Mouse (Mus musculus) lung, postnatal 4 days (tissue): ENCODE data around the gene Neurog2.

Experiments used
- DNase-seq, 2 experiments: peaks; one replicate each; pipeline ENCODE4 v3.0.0; 2021

Neurog2 gene

DNA sequence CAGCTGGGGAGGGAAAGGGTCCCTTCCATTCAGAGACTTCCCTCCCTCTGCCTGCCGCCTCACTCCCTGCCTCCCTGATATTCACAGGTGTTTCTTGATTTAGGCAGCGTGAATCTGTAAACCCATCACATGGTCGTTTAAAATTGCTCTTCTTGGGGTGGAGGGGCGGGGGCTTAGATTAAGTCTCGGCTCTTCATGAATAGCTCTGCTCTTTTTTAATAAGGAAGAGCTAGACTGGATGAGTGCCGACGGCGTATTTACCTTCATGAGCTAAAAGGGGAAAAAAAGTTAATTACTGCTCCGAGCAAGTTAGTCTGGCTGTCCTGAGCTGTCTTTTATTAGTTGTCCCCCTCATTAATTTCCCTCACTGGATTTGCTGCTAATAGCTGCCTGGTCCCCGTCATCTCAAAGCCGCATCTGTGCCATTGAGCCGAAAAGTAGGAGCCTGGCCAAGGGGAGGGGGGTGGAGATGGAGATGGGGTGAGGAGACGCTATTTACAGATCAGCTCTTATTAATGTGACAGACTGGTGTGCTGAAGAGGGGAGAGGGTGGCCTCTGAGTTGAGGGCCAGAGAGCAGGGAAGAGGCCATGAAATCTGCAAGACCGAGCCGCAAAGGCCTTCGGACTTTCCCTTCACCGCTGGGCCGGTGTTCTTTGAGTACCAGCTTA is 13.4 kb downstream of the Neurog2 start:
- no peak for DNase-seq

DNA sequence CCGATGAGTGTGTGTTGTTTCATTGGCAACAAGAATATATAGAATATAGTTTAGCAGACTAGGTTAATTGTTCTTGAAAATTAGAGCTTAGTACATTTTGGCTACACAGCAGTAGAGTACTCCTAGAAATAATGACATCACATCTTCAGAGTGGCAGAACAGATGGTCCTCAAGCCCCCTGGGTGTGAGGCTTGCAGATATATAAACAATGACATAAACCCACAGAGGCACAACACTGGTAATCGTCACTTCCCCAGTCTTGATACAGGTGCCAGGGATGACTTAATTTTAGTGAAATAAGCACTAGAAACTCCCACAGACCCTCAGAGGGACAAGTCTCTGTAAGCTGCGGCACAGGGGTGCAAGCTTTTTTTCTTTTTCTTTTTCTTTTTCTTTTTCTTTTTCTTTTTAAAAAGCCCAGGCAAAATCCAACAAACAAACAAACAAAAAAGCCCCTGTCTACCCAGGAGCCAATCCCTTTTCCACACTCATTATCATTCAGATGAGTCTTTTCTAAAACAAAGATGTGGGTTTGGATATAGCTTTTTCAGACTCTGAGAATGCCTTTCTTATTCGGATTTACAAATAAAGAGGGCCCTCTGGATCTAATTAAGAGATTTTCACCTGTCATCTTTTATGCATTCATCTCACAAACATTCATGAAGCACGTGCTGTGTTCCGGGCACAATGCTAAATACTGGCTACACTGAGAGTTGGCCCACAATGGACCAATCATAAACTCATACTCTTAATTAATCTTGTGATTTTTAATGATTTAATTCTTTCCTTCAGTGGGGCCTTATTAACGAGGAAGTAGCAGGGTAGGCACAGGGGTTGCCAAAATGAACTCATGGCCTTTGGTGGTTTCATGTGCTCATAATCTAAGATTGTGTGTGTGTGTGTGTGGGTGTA is 19.1 kb downstream of the Neurog2 start:
- DNase-seq = no peak

DNA sequence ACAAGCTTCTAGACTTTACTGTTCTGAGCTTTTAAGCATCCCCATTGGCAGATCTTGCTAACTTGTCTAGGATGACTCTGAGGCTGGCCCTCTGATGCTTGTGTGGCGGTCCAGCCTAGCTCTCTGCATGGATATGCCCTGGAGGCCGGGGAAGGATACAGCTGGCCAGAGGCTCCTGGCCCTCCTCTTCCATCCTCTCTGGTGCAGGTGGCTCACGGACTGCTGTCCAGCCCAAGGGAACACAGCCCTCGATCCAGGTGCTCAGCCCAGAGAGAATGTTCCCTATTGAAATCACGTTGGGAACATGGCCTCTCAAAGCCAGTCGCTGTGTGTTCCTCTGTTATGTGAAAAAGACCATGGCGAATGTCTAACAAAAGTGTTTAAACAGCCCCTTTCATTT is 27.8 kb downstream of the Neurog2 start:
- DNase-seq = no peak

DNA sequence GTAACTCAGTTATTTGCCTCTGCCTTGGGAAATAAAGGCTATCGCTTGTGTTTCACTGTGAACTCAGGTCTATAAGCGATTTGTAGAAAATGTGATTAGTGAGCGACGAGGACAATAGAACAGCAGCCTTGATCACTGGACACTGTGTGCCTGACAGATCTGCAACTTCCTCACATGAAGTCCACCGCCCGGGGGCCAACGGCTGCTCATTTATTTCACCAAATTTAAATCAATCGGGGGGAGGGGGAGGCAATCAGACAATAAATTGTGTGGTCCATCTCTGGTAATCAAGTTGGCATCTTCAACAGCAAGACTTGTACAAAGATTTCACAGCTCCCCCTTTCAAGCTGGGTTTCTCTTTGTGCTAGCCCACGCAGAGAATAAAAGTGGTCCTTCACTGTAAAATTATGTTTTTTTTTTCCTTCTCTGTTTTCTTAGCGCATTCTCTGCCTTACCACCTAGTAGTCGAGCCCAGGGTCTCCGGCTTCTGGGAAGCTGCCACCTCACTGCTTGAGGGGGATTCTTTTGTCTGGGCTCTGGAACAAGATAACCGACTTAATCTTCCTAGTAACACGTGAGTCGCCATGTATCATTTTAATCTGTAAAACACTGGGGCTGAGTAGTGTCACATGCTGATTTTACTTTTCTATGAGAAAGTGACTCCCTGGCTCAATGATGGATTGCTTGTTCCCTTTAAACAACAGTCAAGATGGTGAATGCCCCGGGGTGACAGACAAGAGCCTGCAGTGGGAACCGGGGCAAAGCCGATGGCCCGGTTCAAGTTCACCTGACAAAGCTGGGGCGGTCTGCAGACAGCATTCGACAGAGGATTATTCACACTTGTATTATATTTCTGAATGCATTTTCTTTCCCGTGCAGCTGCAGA is 29.0 kb downstream of the Neurog2 start:
- DNase-seq = no peak

DNA sequence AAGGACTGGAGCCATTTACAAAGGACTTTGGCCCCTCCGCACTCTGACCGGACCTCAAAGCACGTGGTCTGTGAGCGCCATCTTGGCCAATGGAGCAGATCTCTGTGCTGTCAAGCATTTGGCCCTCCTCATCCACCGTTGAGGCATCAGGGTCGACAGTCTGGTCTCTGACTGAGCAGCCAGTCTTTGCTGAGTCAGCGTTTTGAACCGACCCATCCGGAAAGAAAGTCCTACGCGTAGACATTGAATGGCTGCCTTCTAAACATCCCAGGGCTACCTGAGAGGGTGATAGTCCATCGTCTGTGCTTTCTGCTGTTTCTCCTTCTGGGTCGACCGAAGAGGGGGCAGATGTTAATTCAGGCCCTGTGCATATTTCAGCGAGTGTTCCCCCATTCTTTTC is 46.8 kb downstream of the Neurog2 start:
- no peak for DNase-seq
